Mouse (Mus musculus) olfactory bulb, adult 2 months (tissue): ENCODE measurements at regions not wholly inside any gene's neighbourhood (a gene's known extent, or its start where the extent isn't known, plus 50 kb on each side); places are given as distances from the start of the nearest gene placed in this dataset.

ENCODE experiments used
- CTCF ChIP-seq: fragments of 200-500 bp; IDR thresholded peaks from 2 replicates; pipeline ENCODE4 v1.5.1; 2012; ENCODE audit warnings: low read depth, mild to moderate bottlenecking, low read length, moderate library complexity; ENCODE audit not compliant: insufficient read depth
- POLR2A ChIP-seq: fragments of 200-500 bp; IDR thresholded peaks from 2 replicates; pipeline ENCODE4 v1.6.1; 2012; ENCODE audit warnings: mild to moderate bottlenecking, low read depth, low read length, moderate library complexity; ENCODE audit not compliant: insufficient read depth

DNA sequence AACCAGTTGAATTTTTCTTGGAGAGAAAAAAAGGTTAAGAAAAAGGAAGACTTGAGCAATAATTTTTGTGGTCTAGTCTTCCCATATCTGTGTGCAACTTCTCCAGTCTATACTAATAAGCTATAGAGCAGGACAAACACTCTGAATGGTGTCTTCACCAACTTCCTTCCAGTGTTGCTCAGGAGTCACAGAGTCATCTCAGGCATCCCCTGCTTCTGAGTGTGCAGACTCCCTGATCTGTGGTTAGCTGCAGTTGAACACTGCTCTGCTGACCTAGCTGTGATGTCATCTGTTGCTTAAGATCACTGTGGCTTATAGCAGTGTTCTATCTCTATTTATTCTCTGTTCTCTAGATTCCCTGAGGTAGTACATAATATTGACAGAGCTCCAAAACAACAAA lies 357.9 kb upstream of the Btbd3 start:
- TF ChIP-seq CTCF, result no peak
- TF ChIP-seq POLR2A, result no peak
